In the genomic region with DNA sequence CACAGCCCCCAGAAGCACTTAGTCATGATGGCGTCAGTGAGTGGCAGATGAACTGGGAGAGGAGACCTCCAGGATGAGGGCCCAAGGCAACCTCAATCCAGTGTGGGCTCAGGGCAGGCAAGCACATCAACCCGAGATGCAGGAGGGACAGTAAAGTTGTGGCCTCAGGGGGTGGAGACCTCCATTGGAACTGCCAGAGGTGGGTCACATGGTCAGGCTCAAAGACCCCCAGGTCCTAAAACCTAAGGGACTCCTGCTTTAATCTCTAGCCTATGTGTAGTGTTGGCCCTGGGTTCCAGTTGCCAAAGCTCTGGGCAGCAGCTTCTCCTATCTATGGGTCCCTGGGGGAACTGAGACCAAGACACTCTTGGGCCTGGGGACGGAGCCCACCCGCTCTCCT, we compare ENCODE assay signal across 9 mouse cellular contexts. TPM values are rescaled to one million over a fixed set of nuclear protein-coding genes. Genes with fewer than 3 reads are reported as not detected.
DNase-seq lines count a peak whose midpoint lies in the region; ATAC-seq and TF ChIP-seq lines count a peak whose summit lies in the region.
"Had no signal": no experiment of that assay in that cellular context is flagged by ENCODE, and none has a peak within 500 bp of the region (broad histone marks: within the 10 kb centered on the region; RNA-seq: fewer than 3 reads in every experiment).

No protein-coding gene starts in this region.

- no peak overlapping the region for H3K9ac ChIP-seq in embryonic facial prominence, embryonic 15.5 days
- H3K9ac ChIP-seq in liver, embryonic 16.5 days (ENCODE audit: low read depth, low read length) = no peak overlapping the region

- intact Hi-C loops in gastrocnemius, adult 2 months (cut with DNase I) = no loop called here
- intact Hi-C loops in left cerebral cortex, adult 2 months (cut with DNase I) = no loop called here
- intact Hi-C loops in left cerebral cortex, postnatal 4 days (cut with DNase I) = no loop called here

- ATAC-seq in embryonic facial prominence, embryonic 15.5 days (ENCODE audit: insufficient number of reproducible peaks, low FRiP score, low TSS enrichment, low read depth) = no peak
- no peak for ATAC-seq in liver, embryonic 16.5 days (ENCODE audit: low read depth)

- 76% methylated on average over 4 of the region's 4 CpGs for WGBS in embryonic facial prominence, embryonic 15.5 days
- 62% methylated on average over 4 of the region's 4 CpGs for WGBS in liver, embryonic 16.5 days (ENCODE audit: insufficient replicate concordance)

- no peak overlapping the region for H3K4me2 ChIP-seq in embryonic facial prominence, embryonic 15.5 days (replicated peaks)
- H3K4me2 ChIP-seq in liver, embryonic 16.5 days (ENCODE audit: low read depth, low read length) = 0 out of 2 replicates have a peak overlapping the region, but pooled peaks have one; percentile 14

- H3K4me1 ChIP-seq in embryonic facial prominence, embryonic 15.5 days = peaks cover 37% of the 10 kb centered on the region
- peaks cover 14% of the 10 kb centered on the region for H3K4me1 ChIP-seq in liver, embryonic 16.5 days (ENCODE audit: control insufficient read depth, low read depth, low read length)

- no peaks in the 10 kb centered on the region for H3K36me3 ChIP-seq in embryonic facial prominence, embryonic 15.5 days
- no peaks in the 10 kb centered on the region for H3K36me3 ChIP-seq in liver, embryonic 16.5 days (ENCODE audit: control insufficient read depth, insufficient read depth)

- no peaks in the 10 kb centered on the region for H3K9me3 ChIP-seq in embryonic facial prominence, embryonic 15.5 days (replicated peaks)
- H3K9me3 ChIP-seq in liver, embryonic 16.5 days (replicated peaks; ENCODE audit: control insufficient read depth, low read length) = no peaks in the 10 kb centered on the region

- no peaks in the 10 kb centered on the region for H3K27me3 ChIP-seq in embryonic facial prominence, embryonic 15.5 days
- no peaks in the 10 kb centered on the region for H3K27me3 ChIP-seq in liver, embryonic 16.5 days (ENCODE audit: control insufficient read depth, insufficient read depth, low read depth, low read length)

- no peak for TF ChIP-seq CTCF in gastrocnemius, adult 2 months (IDR thresholded peaks at IDR 0.05)
- no peak for TF ChIP-seq CTCF in left cerebral cortex, adult 2 months (IDR thresholded peaks at IDR 0.05)

- H3K27ac ChIP-seq in gastrocnemius, adult 2 months = peak overlapping the region; percentile 84
- peak overlapping the region; percentile 66; the same call in 1 of the 2 replicates for H3K27ac ChIP-seq in left cerebral cortex, adult 2 months
- peak overlapping the region; percentile 85 for H3K27ac ChIP-seq in embryonic facial prominence, embryonic 15.5 days (replicated peaks)
- H3K27ac ChIP-seq in liver, embryonic 16.5 days (ENCODE audit: low read length) = peak overlapping the region; percentile 54

- H3K4me3 ChIP-seq in gastrocnemius, adult 2 months = peak overlapping the region; percentile 49; the same call in 1 of the 2 replicates
- no peak overlapping the region for H3K4me3 ChIP-seq in left cerebral cortex, adult 2 months
- no peak overlapping the region for H3K4me3 ChIP-seq in embryonic facial prominence, embryonic 15.5 days (replicated peaks)
- peak overlapping the region; percentile 26; the same call in 1 of the 2 replicates for H3K4me3 ChIP-seq in liver, embryonic 16.5 days (ENCODE audit: low read depth, low read length)

- DNase-seq in gastrocnemius, adult 2 months = no peak
- no peak for DNase-seq in gastrocnemius, adult 18-20 months (ENCODE audit: low spot score)
- no peak for DNase-seq in left cerebral cortex, adult 2 months (ENCODE audit: extremely low spot score in 1 of 2, low spot score in 2 of 2)
- DNase-seq in left cerebral cortex, postnatal 4 days = no peak
- no peak for DNase-seq in retina, embryonic 14.5 days (ENCODE audit: low spot score)
- DNase-seq in frontal cortex, postnatal 36 days (ENCODE audit: low spot score in 2 of 2) = no peak

RNA-seq across cellular contexts. Expression of a gene that starts 0.8 kb away (rescaled TPM):
- under 1 TPM; 0.77 to 0.98 TPM for total RNA-seq in gastrocnemius, adult 2 months (2021)
- total RNA-seq in gastrocnemius, adult 18-20 months (2021) = under 1 TPM; 0.62 to 0.83 TPM
- 1 to 10 TPM; 2.3 to 3.3 TPM for total RNA-seq in left cerebral cortex, adult 2 months (2021)
- total RNA-seq in left cerebral cortex, postnatal 4 days (2021) = 1 to 10 TPM; 1.5 to 1.9 TPM
- polyA plus RNA-seq in embryonic facial prominence, embryonic 15.5 days (2015; fragmentation: Nextera tagmentation; extraction: Ambion mirVana) = 4.8 and 4.9 TPM in 2 replicates
- 8.7 and 10.0 TPM in 2 replicates for polyA plus RNA-seq in liver, embryonic 16.5 days (2015; fragmentation: Nextera tagmentation; extraction: Ambion mirVana)

RNA-seq across cellular contexts. Expression of a gene that starts 6.2 kb away (rescaled TPM):
- 1 to 10 TPM; 3.6 to 6.4 TPM for total RNA-seq in gastrocnemius, adult 2 months (2021)
- 1 to 10 TPM; 3.2 to 5.8 TPM for total RNA-seq in gastrocnemius, adult 18-20 months (2021)
- 10 to 100 TPM; 12.9 to 16.3 TPM for total RNA-seq in left cerebral cortex, adult 2 months (2021)
- 1 to 10 TPM; 6.4 to 8.9 TPM for total RNA-seq in left cerebral cortex, postnatal 4 days (2021)
- 27.7 and 30.0 TPM in 2 replicates for polyA plus RNA-seq in embryonic facial prominence, embryonic 15.5 days (2015; fragmentation: Nextera tagmentation; extraction: Ambion mirVana)
- 33.9 and 35.8 TPM in 2 replicates for polyA plus RNA-seq in liver, embryonic 16.5 days (2015; fragmentation: Nextera tagmentation; extraction: Ambion mirVana)

RNA-seq across cellular contexts. Expression of a gene that starts 16.2 kb away (rescaled TPM):
- 100 to 1,000 TPM; 211 to 334 TPM for total RNA-seq in gastrocnemius, adult 2 months (2021)
- 100 to 1,000 TPM; 257 to 270 TPM for total RNA-seq in gastrocnemius, adult 18-20 months (2021)
- 100 to 1,000 TPM; 129 to 133 TPM for total RNA-seq in left cerebral cortex, adult 2 months (2021)
- 100 to 1,000 TPM in 1 of 2 experiments, 10 to 100 TPM in 1; 94.0 to 102 TPM for total RNA-seq in left cerebral cortex, postnatal 4 days (2021)
- 255 and 269 TPM in 2 replicates for polyA plus RNA-seq in embryonic facial prominence, embryonic 15.5 days (2015; fragmentation: Nextera tagmentation; extraction: Ambion mirVana)
- polyA plus RNA-seq in liver, embryonic 16.5 days (2015; fragmentation: Nextera tagmentation; extraction: Ambion mirVana) = 150 and 159 TPM in 2 replicates

RNA-seq across cellular contexts. Expression of a gene that starts 21.8 kb away (rescaled TPM):
- 1 to 10 TPM; 5.1 to 5.8 TPM for total RNA-seq in gastrocnemius, adult 2 months (2021)
- 1 to 10 TPM; 2.5 to 4.0 TPM for total RNA-seq in gastrocnemius, adult 18-20 months (2021)
- 10 to 100 TPM; 14.9 to 20.1 TPM for total RNA-seq in left cerebral cortex, adult 2 months (2021)
- total RNA-seq in left cerebral cortex, postnatal 4 days (2021) = 10 to 100 TPM; 24.0 to 27.9 TPM
- 57.5 and 64.3 TPM in 2 replicates for polyA plus RNA-seq in embryonic facial prominence, embryonic 15.5 days (2015; fragmentation: Nextera tagmentation; extraction: Ambion mirVana)
- polyA plus RNA-seq in liver, embryonic 16.5 days (2015; fragmentation: Nextera tagmentation; extraction: Ambion mirVana) = 28.7 and 33.8 TPM in 2 replicates

RNA-seq across cellular contexts. Expression of a gene that starts 29.7 kb away (rescaled TPM):
- not detected for total RNA-seq in gastrocnemius, adult 2 months (2021)
- total RNA-seq in gastrocnemius, adult 18-20 months (2021) = not detected
- total RNA-seq in left cerebral cortex, adult 2 months (2021) = under 1 TPM in 1 of 2 experiments, not detected in 1; 0.11 TPM
- total RNA-seq in left cerebral cortex, postnatal 4 days (2021) = not detected
- polyA plus RNA-seq in embryonic facial prominence, embryonic 15.5 days (2015; fragmentation: Nextera tagmentation; extraction: Ambion mirVana) = 2.8 and 3.2 TPM in 2 replicates
- polyA plus RNA-seq in liver, embryonic 16.5 days (2015; fragmentation: Nextera tagmentation; extraction: Ambion mirVana) = 0.07 and 0.12 TPM in 2 replicates
- total RNA-seq: layer of hippocampus, postnatal 14 days had no signal

Comparison
In these comparisons a context has a peak if more than half of its experiments do, and no peak if none do; other contexts are left out.
1. H3K4me3 ChIP-seq: peak in gastrocnemius, adult 2 months (single experiment) and liver, embryonic 16.5 days (single experiment); none in left cerebral cortex, adult 2 months (single experiment) and embryonic facial prominence, embryonic 15.5 days (single experiment).
2. Peak in every context shown above with its lines, with median percentiles within 50 percentile points of each other: H3K27ac ChIP-seq.